Mouse (Mus musculus): Measurements from ENCODE around the gene Larp4. TPM values are rescaled to one million over a fixed set of nuclear protein-coding genes. Genes with fewer than 3 reads are reported as not detected.

Larp4 gene
- polyA plus RNA-seq, 1 experiment from 2014 or later = 25.0 TPM

DNA sequence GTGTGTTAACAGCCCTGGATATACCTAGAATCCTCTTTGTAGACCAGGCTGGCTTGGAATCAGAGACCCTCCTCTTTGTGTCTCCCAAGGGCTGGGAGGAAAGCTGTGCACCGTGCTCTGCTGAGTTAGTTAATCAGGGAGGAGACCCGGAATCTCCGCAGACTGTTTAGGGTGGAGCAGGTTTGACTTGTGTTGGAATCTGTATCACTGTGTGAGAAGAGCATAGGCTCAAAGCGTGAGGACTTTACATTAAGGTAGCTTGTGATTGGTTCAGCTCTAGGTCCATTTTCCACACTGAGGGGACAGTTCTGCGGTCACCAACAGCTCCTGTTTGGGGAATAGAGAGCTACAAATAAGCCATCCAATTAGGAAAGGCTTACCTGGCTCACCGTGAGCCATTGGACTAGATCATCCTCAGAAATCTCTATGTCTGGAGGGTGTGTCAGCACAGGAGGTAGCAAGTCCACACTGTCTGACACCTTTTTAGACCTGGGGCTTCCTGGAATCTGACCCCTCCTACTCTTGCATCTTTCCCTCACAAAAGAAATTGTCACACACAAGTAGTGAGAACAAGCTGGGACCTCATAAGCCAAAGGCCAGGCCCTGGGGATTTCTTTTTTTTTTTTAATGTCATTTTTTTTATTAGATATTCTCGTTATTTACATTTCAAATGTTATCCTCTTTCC, 89.9 kb downstream of the Larp4 start:
- Histone ChIP-seq H3K36me3 (no peaks in the 10 kb centered on the region), H3K27ac (replicated peaks) (no peak overlapping the region), H3K4me2 (replicated peaks) (no peak overlapping the region), H3K9ac (no peak overlapping the region), H3K4me3 (replicated peaks) (no peak overlapping the region), H3K4me1 (no peaks in the 10 kb centered on the region), H3K27me3 (no peaks in the 10 kb centered on the region), H3K9me3 (replicated peaks) (no peaks in the 10 kb centered on the region)
- whole genome bisulfite sequencing = 65% methylated on average over 7 of the region's 7 CpGs
- ATAC-seq (ENCODE audit: insufficient number of reproducible peaks, low FRiP score, low TSS enrichment, low read depth) = no peak

DNA sequence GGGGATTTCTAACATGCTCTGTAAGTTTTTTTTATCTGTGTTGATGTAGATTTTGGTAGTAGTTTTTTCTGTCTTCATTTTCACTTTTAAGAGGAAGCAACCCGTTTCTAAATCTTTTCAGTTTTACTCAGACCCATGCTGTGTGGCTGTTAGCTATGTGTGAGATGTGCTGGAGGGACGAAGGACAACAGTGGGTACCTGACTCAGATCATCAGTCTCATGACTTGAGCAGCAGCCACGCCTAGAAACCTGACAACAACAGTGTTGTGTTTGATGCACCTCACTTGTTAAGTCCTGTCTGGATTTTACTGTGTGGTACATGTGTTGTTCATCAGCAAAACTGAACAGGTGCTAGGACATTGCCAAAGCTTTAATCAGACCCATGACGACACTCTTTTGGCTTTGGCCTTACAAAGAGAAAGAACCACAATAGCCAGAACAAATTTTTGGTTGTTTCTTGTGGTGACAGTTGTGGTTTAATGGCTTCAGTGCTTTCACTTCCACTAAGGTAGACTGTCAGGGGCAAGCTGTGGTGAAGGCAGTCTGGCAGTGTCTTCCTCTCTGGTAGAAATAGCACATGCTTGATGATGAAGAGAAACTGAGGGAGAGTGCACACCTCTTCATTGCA, 90.8 kb downstream of the Larp4 start:
- no peaks in the 10 kb centered on the region for H3K9me3 ChIP-seq (replicated peaks)
- no peaks in the 10 kb centered on the region for H3K36me3 ChIP-seq
- no peak overlapping the region for H3K27ac ChIP-seq (replicated peaks)
- WGBS = 67% methylated on average over 4 of the region's 4 CpGs
- no peak overlapping the region for H3K4me2 ChIP-seq (replicated peaks)
- no peak overlapping the region for H3K4me3 ChIP-seq (replicated peaks)
- H3K9ac ChIP-seq = no peak overlapping the region
- no peaks in the 10 kb centered on the region for H3K4me1 ChIP-seq
- H3K27me3 ChIP-seq = no peaks in the 10 kb centered on the region
- ATAC-seq (ENCODE audit: insufficient number of reproducible peaks, low FRiP score, low TSS enrichment, low read depth) = no peak

DNA sequence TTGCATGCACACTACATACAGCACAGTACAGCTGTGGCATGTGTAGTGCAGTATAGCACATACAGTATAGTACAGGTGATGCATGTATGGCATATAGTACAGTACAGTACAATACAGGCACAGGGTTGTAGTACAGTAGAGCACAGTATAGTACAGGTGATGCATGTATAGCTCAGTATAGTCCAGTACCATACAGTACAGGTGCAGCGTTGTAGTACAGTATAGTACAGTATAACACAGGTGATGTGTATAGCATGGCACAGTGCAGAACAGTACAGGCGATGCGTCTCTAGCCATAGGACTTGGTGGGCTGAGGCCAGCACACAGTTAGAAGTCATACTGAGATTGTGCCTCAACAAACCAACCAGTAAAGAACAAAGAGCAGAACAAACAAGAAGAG, 91.5 kb downstream of the Larp4 start:
- over 99% methylated on average over 3 of the region's 3 CpGs for WGBS
- no peak for ATAC-seq (ENCODE audit: insufficient number of reproducible peaks, low FRiP score, low TSS enrichment, low read depth)
- H3K4me1 ChIP-seq = peaks cover 3% of the 10 kb centered on the region
- H3K36me3 ChIP-seq = no peaks in the 10 kb centered on the region
- H3K4me2 ChIP-seq (replicated peaks) = no peak overlapping the region
- H3K27ac ChIP-seq (replicated peaks) = no peak overlapping the region
- H3K4me3 ChIP-seq (replicated peaks) = no peak overlapping the region
- H3K27me3 ChIP-seq = no peaks in the 10 kb centered on the region
- no peaks in the 10 kb centered on the region for H3K9me3 ChIP-seq (replicated peaks)
- H3K9ac ChIP-seq = no peak overlapping the region

DNA sequence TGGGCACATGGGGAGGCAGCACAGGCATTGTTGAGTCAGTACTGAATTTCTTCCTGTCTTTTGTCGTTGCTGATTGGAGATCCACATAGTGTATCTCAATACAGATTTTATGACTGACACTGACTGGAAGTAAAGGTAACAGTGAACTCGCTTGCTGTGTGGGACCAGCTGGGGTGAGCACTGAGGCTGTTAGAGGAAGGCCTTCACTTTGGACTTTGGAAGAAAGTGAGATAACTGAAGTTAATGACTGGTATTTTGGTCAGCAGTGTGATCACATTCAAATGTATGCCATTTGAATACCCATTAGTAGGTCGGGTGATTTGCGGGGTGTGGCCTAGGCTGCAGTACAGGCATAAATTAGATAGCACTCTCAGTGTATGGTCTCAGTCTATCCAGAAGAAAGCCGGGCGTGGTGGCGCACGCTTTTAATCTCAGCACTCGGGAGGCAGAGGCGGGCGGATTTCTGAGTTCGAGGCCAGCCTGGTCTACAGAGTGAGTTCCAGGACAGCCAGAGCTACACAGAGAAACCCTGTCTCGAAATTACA, 93.4 kb downstream of the Larp4 start:
- Histone ChIP-seq H3K4me2 (replicated peaks) (no peak overlapping the region), H3K36me3 (no peaks in the 10 kb centered on the region), H3K27ac (replicated peaks) (no peak overlapping the region), H3K4me1 (peaks cover 8% of the 10 kb centered on the region), H3K27me3 (no peaks in the 10 kb centered on the region), H3K4me3 (replicated peaks) (no peak overlapping the region), H3K9me3 (replicated peaks) (no peaks in the 10 kb centered on the region), H3K9ac (no peak overlapping the region)
- ATAC-seq (ENCODE audit: insufficient number of reproducible peaks, low FRiP score, low TSS enrichment, low read depth) = no peak
- WGBS = 91% methylated on average over 13 of the region's 13 CpGs

Other genes starting within 250 kb of the Larp4 start
- gene Cox14, start 244.4 kb upstream of the Larp4 start, polyA plus RNA-seq (2015; fragmentation: Nextera tagmentation; extraction: Ambion mirVana) = 178 and 181 TPM in 2 replicates
- 73.7 and 78.3 TPM in 2 replicates for gene Cers5, start 197.2 kb upstream of the Larp4 start, polyA plus RNA-seq (2015; fragmentation: Nextera tagmentation; extraction: Ambion mirVana)
- 87.1 and 90.8 TPM in 2 replicates for gene Lima1, start 94.6 kb upstream of the Larp4 start, polyA plus RNA-seq (2015; fragmentation: Nextera tagmentation; extraction: Ambion mirVana)
- 0.03 and 0.04 TPM in 2 replicates for gene Fam186a, start 3.0 kb upstream of the Larp4 start, polyA plus RNA-seq (2015; fragmentation: Nextera tagmentation; extraction: Ambion mirVana)
- 11.2 and 11.5 TPM in 2 replicates for gene Dip2b, start 68.6 kb downstream of the Larp4 start, polyA plus RNA-seq (2015; fragmentation: Nextera tagmentation; extraction: Ambion mirVana)

Measured in embryonic facial prominence, embryonic 15.5 days (tissue).